Mouse (Mus musculus) small intestine, adult 2 months (tissue): ENCODE measurements around the gene Ywhag. TPM values are rescaled to one million over a fixed set of nuclear protein-coding genes. Genes with fewer than 3 reads are reported as not detected.
A peak's percentile ranks its signal among the peaks of the same experiment; 100 is the strongest.

Source experiments
- H3K27ac ChIP-seq: fragments of 200-500 bp; 2 replicates; pipeline ENCODE4 v1.5.1; 2012; ENCODE audit warnings: low read depth, low read length, control low read depth, inconsistent platforms; ENCODE audit not compliant: insufficient read depth
- H3K27me3 ChIP-seq: fragments of 200-500 bp; 2 replicates; pipeline ENCODE4 v1.6.1; 2012; ENCODE audit warnings: mild to moderate bottlenecking, moderate library complexity, low read length, inconsistent platforms; ENCODE audit not compliant: control insufficient read depth, insufficient read depth
- H3K36me3 ChIP-seq: fragments of 200-500 bp; 2 replicates; pipeline ENCODE4 v1.6.1; 2012; ENCODE audit warnings: mild to moderate bottlenecking, low read length, control low read depth, inconsistent platforms; ENCODE audit not compliant: control insufficient read depth, insufficient read depth
- H3K4me1 ChIP-seq: fragments of 200-500 bp; 2 replicates; pipeline ENCODE4 v1.6.1; 2012; ENCODE audit warnings: low read length, inconsistent platforms, mixed read lengths; ENCODE audit not compliant: control insufficient read depth, insufficient read depth, insufficient read length
- H3K4me3 ChIP-seq: fragments of 200-500 bp; 2 replicates; pipeline ENCODE4 v1.5.1; 2012; ENCODE audit warnings: low read depth, mild to moderate bottlenecking, control low read depth, inconsistent platforms, low read length, moderate library complexity
- CTCF ChIP-seq: fragments of 200-500 bp; IDR thresholded peaks from 2 replicates; pipeline ENCODE4 v1.5.1; 2012; ENCODE audit warnings: low read depth, mild to moderate bottlenecking, control low read depth, inconsistent platforms, low read length, moderate library complexity, mixed read lengths; ENCODE audit not compliant: insufficient replicate concordance, insufficient read length; ENCODE audit errors: extremely low read depth
- POLR2A ChIP-seq: fragments of 200-500 bp; IDR thresholded peaks from 2 replicates; pipeline ENCODE4 v1.6.1; 2012; ENCODE audit warnings: low read depth, mild to moderate bottlenecking, control low read depth, inconsistent platforms, low read length, moderate library complexity
- WGBS: fragments of 180-500 bp; shearing (Covaris S2); methylation state at CpG from one replicate; pipeline ENCODE4 v1.1.7; 2018; 5-methylcytosine and 5-hydroxymethylcytosine counted together
- polyA plus RNA-seq: library from polyadenylated mRNA; depleted of rRNA; stranded (reverse); fragments of >200 nt; gene quantifications from 2 replicates; pipeline ENCODE4 v1.2.3, GENCODE M21; 2012; rRNA removed

Gene Ywhag
- polyA plus RNA-seq, 1 experiment, result 27.3 TPM

DNA sequence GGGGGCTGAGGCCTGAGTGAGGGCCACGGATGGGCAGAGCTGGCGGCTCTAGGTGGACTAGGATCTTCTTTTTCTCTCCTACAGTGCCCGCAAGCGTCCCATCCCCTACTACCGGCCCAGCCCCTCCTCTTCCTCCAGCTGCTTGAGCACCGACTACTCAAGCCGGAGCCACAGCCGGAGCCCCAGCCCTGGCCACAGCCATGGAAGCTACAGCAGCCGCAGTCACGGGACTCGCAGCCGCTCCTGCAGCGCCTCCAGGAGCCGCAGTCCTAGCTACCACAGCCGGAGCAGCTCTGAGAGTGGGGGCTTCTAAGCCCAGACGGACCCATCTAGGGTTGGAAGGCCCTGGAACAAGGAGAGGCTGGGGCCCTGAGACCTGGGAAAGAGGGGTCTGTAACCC, 61.4 kb downstream of the Ywhag start:
- no peaks in the 10 kb centered on the region for H3K36me3 ChIP-seq
- 29% methylated on average over 16 of the region's 16 CpGs for WGBS
- peaks cover 39% of the 10 kb centered on the region for H3K27me3 ChIP-seq
- TF ChIP-seq CTCF (no peak), POLR2A (no peak)
- no peak overlapping the region for H3K4me3 ChIP-seq
- H3K27ac ChIP-seq, result no peak overlapping the region
- peaks cover 2% of the 10 kb centered on the region; the same call in 1 of the 2 replicates for H3K4me1 ChIP-seq

GRCm38 (mm10) chr5:135870505-135870904, 63.9 kb downstream of the Ywhag start:
- H3K27me3 ChIP-seq, result peaks cover 52% of the 10 kb centered on the region
- no peak overlapping the region for H3K27ac ChIP-seq
- H3K4me1 ChIP-seq, result peaks cover 3% of the 10 kb centered on the region; the same call in 1 of the 2 replicates
- TF ChIP-seq POLR2A (no peak), CTCF (no peak)
- no peaks in the 10 kb centered on the region for H3K36me3 ChIP-seq
- WGBS, result 44% methylated on average over 5 of the region's 5 CpGs
- no peak overlapping the region for H3K4me3 ChIP-seq

GRCm38 (mm10) chr5:135869661-135870423, 64.6 kb downstream of the Ywhag start:
- peaks cover 3% of the 10 kb centered on the region; the same call in 1 of the 2 replicates for H3K4me1 ChIP-seq
- H3K36me3 ChIP-seq, result no peaks in the 10 kb centered on the region
- H3K27me3 ChIP-seq, result peaks cover 52% of the 10 kb centered on the region
- TF ChIP-seq CTCF (no peak), POLR2A (no peak)
- H3K27ac ChIP-seq, result no peak overlapping the region
- H3K4me3 ChIP-seq, result no peak overlapping the region
- 65% methylated on average over 14 of the region's 14 CpGs for WGBS

DNA sequence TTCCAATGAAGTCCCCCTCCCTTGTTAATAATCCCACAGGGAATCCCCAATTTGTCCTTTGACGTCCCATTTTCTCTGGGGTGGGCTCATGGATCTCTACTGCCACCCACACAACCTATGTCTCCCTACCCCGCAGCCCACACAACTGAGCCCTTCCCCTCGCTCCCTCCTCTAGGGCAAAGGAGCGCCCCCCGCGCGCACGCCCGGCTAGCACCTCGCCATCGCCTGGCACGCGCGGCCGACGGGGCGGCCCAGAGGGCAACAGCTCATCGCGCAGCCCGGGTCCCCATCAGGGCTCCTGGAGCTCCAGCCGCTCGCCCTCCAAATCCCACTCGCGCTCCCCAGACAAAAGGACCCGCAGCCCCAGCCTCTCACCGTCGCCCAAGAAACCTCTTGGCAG, 65.8 kb downstream of the Ywhag start:
- TF ChIP-seq CTCF (no peak), POLR2A (no peak)
- WGBS, result 9% methylated on average over 27 of the region's 27 CpGs
- Histone ChIP-seq H3K27ac (no peak overlapping the region), H3K4me3 (no peak overlapping the region), H3K4me1 (peaks cover 3% of the 10 kb centered on the region; the same call in 1 of the 2 replicates), H3K27me3 (peaks cover 52% of the 10 kb centered on the region), H3K36me3 (no peaks in the 10 kb centered on the region)

DNA sequence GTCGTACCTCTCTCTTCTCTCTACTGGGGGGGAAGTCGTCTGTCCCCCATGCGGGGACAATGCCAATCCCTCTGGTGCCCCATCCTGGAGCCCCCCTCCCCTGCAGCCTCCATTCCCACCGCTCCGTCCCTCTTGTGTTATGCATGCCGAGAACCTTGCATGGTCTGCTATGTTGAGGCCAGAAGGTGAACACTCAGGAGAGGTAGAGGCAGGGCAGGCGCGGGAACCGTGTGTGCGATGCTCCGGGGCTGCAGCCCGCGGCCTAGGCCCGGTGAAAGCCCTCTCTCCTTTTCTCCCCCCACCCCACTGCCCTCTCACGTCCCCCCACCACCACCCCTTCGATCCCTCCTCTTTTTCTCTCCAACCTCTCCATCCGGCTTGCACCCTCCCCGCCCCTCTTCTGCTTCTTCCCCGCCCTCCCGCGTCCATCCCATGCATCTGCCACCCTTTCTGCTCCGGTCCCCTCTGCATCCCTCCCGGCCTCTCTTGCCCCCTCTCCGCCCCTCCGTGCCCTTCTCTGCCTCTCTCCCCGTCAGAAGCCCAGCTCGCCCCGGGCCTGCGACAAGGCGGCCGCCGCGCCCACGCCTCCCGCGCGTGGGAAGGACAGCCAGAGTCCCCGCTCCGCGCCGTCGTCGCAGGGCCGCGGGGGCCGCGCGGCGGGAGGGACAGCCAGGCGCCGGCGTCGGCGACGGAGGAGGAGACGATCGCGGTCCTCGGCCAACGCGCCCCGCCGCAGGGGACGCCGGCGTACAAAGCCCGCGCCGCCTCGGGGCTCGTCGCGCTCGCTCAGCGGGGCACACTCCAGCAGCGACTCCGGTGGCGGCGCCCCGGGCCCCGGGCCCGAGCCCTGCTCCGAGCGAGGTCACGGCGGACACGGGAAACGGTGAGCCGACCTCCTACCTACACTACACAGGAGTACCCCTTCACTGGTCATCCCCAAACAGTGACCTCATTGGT, 66.5 kb downstream of the Ywhag start:
- Histone ChIP-seq H3K4me1 (peaks cover 3% of the 10 kb centered on the region; the same call in 1 of the 2 replicates), H3K36me3 (no peaks in the 10 kb centered on the region), H3K27ac (no peak overlapping the region), H3K27me3 (peaks cover 45% of the 10 kb centered on the region), H3K4me3 (peak overlapping the region; percentile 23)
- WGBS, result 3% methylated on average over 82 of the region's 89 CpGs
- TF ChIP-seq POLR2A (no peak), CTCF (no peak)

DNA sequence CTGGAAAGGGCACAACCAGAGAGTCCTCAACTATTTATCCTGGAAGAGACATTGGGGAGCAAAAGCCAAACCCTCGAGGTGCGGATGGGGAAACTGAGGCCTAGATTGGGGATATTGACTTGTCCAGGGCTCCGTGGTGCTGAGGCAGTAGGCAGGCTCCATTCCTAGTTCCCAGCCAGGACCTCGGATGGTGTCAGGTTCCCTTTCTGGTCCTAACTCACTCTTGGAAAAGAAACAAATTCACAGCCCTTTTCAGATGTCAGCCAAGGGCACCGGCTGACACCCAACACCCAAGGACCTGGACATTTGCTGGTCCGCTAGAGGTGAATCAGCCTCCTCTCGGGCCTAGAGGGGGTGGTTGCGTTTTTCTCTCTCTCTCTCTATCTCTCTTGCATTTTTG, 67.8 kb downstream of the Ywhag start:
- no peak for TF ChIP-seq CTCF
- no peak for TF ChIP-seq POLR2A
- WGBS, result 57% methylated on average over 8 of the region's 8 CpGs
- H3K27me3 ChIP-seq, result peaks cover 42% of the 10 kb centered on the region

More for the DNA sequence above, 67.8 kb downstream of the Ywhag start:
- H3K4me3 ChIP-seq, result no peak overlapping the region
- no peaks in the 10 kb centered on the region for H3K36me3 ChIP-seq
- H3K4me1 ChIP-seq, result peaks cover 3% of the 10 kb centered on the region; the same call in 1 of the 2 replicates
- no peak overlapping the region for H3K27ac ChIP-seq

Other genes starting within 250 kb of the Ywhag start
- gene Tmem120a, start 190.2 kb downstream of the Ywhag start, polyA plus RNA-seq, result 111 and 261 TPM in 2 replicates
- 0.15 and 0.19 TPM in 2 replicates for gene Styxl1, start 156.2 kb downstream of the Ywhag start, polyA plus RNA-seq
- gene Mdh2, start 156.1 kb downstream of the Ywhag start, polyA plus RNA-seq, result 1,632 and 2,398 TPM in 2 replicates
- gene Srrm3, start 127.7 kb downstream of the Ywhag start, polyA plus RNA-seq, result 0.19 and 0.42 TPM in 2 replicates
- gene Hspb1, start 46.7 kb downstream of the Ywhag start, polyA plus RNA-seq, result 91.6 and 121 TPM in 2 replicates
- 3.6 and 3.9 TPM in 2 replicates for gene Ssc4d, start 39.9 kb upstream of the Ywhag start, polyA plus RNA-seq
- not detected in 2 replicates for gene Zp3, start 45.5 kb upstream of the Ywhag start, polyA plus RNA-seq
- gene Dtx2, start 60.2 kb upstream of the Ywhag start, polyA plus RNA-seq, result 8.7 and 17.6 TPM in 2 replicates
- gene Upk3b, start 103.9 kb upstream of the Ywhag start, polyA plus RNA-seq, result 1.4 and 3.7 TPM in 2 replicates
- gene Upk3bl, start 119.9 kb upstream of the Ywhag start, polyA plus RNA-seq, result 0.76 and 1.7 TPM in 2 replicates
- 16.5 and 42.8 TPM in 2 replicates for gene Rasa4, start 149.3 kb upstream of the Ywhag start, polyA plus RNA-seq
- gene Polr2j, start 182.0 kb upstream of the Ywhag start, polyA plus RNA-seq, result 29.3 and 48.4 TPM in 2 replicates
- 8.9 and 16.9 TPM in 2 replicates for gene Lrwd1, start 201.5 kb upstream of the Ywhag start, polyA plus RNA-seq
- gene Alkbh4, start 201.5 kb upstream of the Ywhag start, polyA plus RNA-seq, result 11.2 and 25.3 TPM in 2 replicates
- gene Orai2, start 236.1 kb upstream of the Ywhag start, polyA plus RNA-seq, result 28.9 and 31.4 TPM in 2 replicates